Mouse (Mus musculus): ENCODE data around the gene Letmd1. TPM values are rescaled to one million over a fixed set of nuclear protein-coding genes. Genes with fewer than 3 reads are reported as not detected.

The Letmd1 gene
- total and polyA plus RNA-seq, 3 experiments: 28.4 to 60.8 (median 55.7) TPM

DNA sequence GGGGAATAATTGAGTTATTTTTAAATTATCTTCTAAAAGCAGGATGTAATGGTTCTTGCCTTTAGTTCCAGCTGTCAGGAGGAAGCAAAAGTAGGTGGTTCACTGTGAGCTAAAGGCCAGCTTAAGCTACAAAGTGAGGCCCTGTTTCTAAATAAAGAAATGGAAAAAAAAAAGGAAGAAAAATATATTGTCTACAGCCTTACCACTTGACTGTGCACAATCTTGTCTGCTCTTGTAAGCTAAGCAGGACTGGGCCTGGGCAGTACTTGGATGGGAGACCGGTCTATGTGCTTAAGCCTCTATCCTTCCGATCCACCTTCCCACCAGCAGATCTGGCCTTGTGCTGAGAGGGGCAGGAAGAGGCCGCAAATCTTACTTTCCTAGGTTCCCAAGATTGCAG lies 19.3 kb upstream of the Letmd1 start:
- Histone ChIP-seq H3K4me1 (ENCODE audit: insufficient read depth, low read depth, low read length) (peaks cover 38% of the 10 kb centered on the region), H3K9me3 (replicated peaks) (0 out of 2 replicates have a peak, but pooled peaks cover 2% of the 10 kb centered on the region), H3K4me3 (ENCODE audit: low read depth, low read length) (no peak overlapping the region), H3K36me3 (replicated peaks) (no peaks in the 10 kb centered on the region), H3K27me3 (ENCODE audit: insufficient read depth, low read length) (no peaks in the 10 kb centered on the region)
- ATAC-seq (ENCODE audit: extremely low read depth, insufficient number of reproducible peaks, low FRiP score, poor library complexity, severe bottlenecking) (no peak), DNase-seq (ENCODE audit: low spot score) (no peak)
- TF ChIP-seq GATA2 (IDR thresholded peaks at IDR 0.05; ENCODE audit: borderline replicate concordance, low read depth, low read length) (no peak), POLR2AphosphoS5 (IDR thresholded peaks at IDR 0.05; ENCODE audit: insufficient replicate concordance, low read depth, low read length) (no peak)

DNA sequence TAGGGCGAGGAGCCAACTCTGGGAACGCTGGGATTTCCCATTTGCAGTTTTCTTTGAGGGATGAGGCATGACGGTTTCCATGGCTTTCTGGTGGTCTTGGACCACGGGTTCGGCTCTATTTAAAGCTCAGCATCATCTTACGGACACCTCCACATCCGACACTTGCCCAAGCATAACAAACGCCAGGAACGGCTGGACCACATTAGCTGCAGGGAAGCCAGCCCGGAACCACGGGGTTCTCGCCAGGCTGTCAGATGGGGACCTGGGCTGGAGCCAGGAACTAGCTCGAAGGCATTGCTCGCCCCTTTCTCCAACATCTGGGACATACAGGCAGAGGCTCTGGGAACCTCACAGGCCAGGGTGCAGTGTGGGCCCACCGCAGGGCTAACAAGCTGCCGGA lies 17.6 kb upstream of the Letmd1 start:
- DNase-seq (ENCODE audit: low spot score) (no peak), ATAC-seq (ENCODE audit: extremely low read depth, insufficient number of reproducible peaks, low FRiP score, poor library complexity, severe bottlenecking) (no peak)
- H3K36me3 ChIP-seq (replicated peaks): no peaks in the 10 kb centered on the region
- 0 out of 2 replicates have a peak, but pooled peaks cover 2% of the 10 kb centered on the region for H3K9me3 ChIP-seq (replicated peaks)
- H3K27me3 ChIP-seq (ENCODE audit: insufficient read depth, low read length): no peaks in the 10 kb centered on the region
- no peak overlapping the region for H3K4me3 ChIP-seq (ENCODE audit: low read depth, low read length)
- peaks cover 31% of the 10 kb centered on the region for H3K4me1 ChIP-seq (ENCODE audit: insufficient read depth, low read depth, low read length)
- TF ChIP-seq GATA1 (IDR thresholded peaks at IDR 0.05; ENCODE audit: borderline replicate concordance, low read length) (no peak), CTCF (IDR thresholded peaks at IDR 0.05; ENCODE audit: low read depth, low read length) (no peak), TAL1 (conservative IDR thresholded peaks at IDR 0.05; ENCODE audit: low read depth, low read length) (no peak), GATA2 (IDR thresholded peaks at IDR 0.05; ENCODE audit: borderline replicate concordance, low read depth, low read length) (no peak), POLR2AphosphoS5 (IDR thresholded peaks at IDR 0.05; ENCODE audit: insufficient replicate concordance, low read depth, low read length) (no peak)

DNA sequence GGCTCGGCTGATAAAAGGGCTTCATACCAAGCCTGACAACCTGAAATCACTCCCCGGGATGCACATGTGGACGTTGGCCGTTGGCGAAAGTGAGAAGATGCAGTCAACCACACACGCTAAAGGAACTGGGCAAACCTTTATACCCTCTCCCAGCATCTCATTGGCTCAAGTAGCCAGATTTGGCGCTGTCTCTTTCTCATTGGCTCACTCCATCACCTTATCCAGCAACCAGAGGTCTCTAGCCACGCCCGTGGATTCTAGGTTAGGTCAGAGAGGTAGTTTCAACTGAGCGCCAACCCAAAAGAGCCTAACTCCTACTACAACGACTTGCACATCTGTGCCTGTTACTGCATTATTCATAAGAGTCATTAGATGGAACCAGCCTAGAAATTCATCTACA lies 16.3 kb upstream of the Letmd1 start:
- 0 out of 2 replicates have a peak, but pooled peaks cover 2% of the 10 kb centered on the region for H3K9me3 ChIP-seq (replicated peaks)

DNA sequence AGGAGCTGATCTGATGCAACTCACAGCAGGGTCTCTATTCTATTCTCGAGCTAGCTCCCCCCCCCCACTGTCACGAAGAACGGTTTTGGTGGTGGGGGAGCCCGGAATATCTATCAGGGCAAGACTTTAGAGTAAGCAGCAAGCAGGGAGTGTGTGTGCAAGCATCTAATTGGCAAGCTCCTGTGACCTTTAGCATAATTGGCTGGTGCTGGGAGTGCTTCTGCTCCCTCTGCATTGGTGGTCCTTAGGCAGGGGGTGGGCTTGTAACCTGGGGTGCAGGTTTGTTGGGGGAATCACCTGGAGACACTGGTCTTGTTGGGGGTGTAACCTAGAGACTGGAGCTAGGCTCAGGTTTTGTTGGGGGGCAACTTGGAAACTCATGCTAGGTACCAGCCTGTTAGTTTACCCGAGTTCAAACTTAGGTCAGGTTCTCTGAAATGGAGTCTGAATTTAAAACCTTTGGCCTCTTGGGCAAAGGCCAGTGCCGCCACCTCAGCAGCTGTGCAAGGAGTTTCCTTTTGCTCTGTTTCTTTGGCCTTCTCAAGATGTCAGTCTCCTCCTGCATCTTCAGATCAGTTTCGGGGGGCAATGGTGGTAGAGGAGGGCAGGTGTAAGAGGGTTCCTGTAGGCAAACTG lies 12.3 kb upstream of the Letmd1 start:
- H3K27me3 ChIP-seq (ENCODE audit: insufficient read depth, low read length): no peaks in the 10 kb centered on the region
- H3K36me3 ChIP-seq (replicated peaks): no peaks in the 10 kb centered on the region
- no peaks in the 10 kb centered on the region for H3K9me3 ChIP-seq (replicated peaks)
- DNase-seq (ENCODE audit: low spot score) (no peak), ATAC-seq (ENCODE audit: extremely low read depth, insufficient number of reproducible peaks, low FRiP score, poor library complexity, severe bottlenecking) (no peak)
- peaks cover 36% of the 10 kb centered on the region for H3K4me1 ChIP-seq (ENCODE audit: insufficient read depth, low read depth, low read length)
- no peak overlapping the region for H3K4me3 ChIP-seq (ENCODE audit: low read depth, low read length)
- TF ChIP-seq GATA1 (IDR thresholded peaks at IDR 0.05; ENCODE audit: borderline replicate concordance, low read length) (no peak), CTCF (IDR thresholded peaks at IDR 0.05; ENCODE audit: low read depth, low read length) (no peak), GATA2 (IDR thresholded peaks at IDR 0.05; ENCODE audit: borderline replicate concordance, low read depth, low read length) (no peak), TAL1 (conservative IDR thresholded peaks at IDR 0.05; ENCODE audit: low read depth, low read length) (no peak), POLR2AphosphoS5 (IDR thresholded peaks at IDR 0.05; ENCODE audit: insufficient replicate concordance, low read depth, low read length) (no peak)

More for the DNA sequence above, 16.3 kb upstream of the Letmd1 start:
- no peaks in the 10 kb centered on the region for H3K27me3 ChIP-seq (ENCODE audit: insufficient read depth, low read length)
- TF ChIP-seq CTCF (IDR thresholded peaks at IDR 0.05; ENCODE audit: low read depth, low read length) (no peak), TAL1 (conservative IDR thresholded peaks at IDR 0.05; ENCODE audit: low read depth, low read length) (no peak), GATA2 (IDR thresholded peaks at IDR 0.05; ENCODE audit: borderline replicate concordance, low read depth, low read length) (no peak), GATA1 (IDR thresholded peaks at IDR 0.05; ENCODE audit: borderline replicate concordance, low read length) (no peak), POLR2AphosphoS5 (IDR thresholded peaks at IDR 0.05; ENCODE audit: insufficient replicate concordance, low read depth, low read length) (no peak)
- no peak for ATAC-seq (ENCODE audit: extremely low read depth, insufficient number of reproducible peaks, low FRiP score, poor library complexity, severe bottlenecking)
- no peak for DNase-seq (ENCODE audit: low spot score)
- H3K4me3 ChIP-seq (ENCODE audit: low read depth, low read length): no peak overlapping the region
- no peaks in the 10 kb centered on the region for H3K36me3 ChIP-seq (replicated peaks)
- H3K4me1 ChIP-seq (ENCODE audit: insufficient read depth, low read depth, low read length): peaks cover 31% of the 10 kb centered on the region

DNA sequence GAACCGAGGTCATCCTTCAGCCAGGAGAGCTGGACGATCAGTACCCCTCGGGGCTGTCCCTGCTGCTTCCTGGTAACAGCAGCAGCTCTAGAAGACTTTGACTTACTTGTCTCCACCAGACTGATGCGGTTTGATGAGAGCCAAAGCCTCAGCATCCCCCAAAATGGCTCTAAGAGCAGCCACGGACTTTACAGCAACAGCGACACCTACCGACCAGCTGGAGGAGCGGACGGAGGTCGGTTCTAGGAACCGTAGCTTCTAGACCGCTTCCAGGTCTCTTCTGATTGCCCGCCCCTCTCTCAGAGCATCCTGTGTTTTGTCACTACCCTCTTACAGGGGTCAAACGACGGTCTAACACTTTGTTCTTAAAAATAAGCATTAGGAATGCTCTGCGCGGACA lies 11.5 kb upstream of the Letmd1 start:
- TF ChIP-seq POLR2AphosphoS5 (IDR thresholded peaks at IDR 0.05; ENCODE audit: insufficient replicate concordance, low read depth, low read length): no peak
- TF ChIP-seq CTCF (IDR thresholded peaks at IDR 0.05; ENCODE audit: low read depth, low read length): peak; percentile 91
- DNase-seq (ENCODE audit: low spot score): peak; percentile 30
- Histone ChIP-seq H3K9me3 (replicated peaks) (no peaks in the 10 kb centered on the region), H3K27me3 (ENCODE audit: insufficient read depth, low read length) (no peaks in the 10 kb centered on the region), H3K4me3 (ENCODE audit: low read depth, low read length) (no peak overlapping the region; the same call in 1 of the 2 replicates), H3K4me1 (ENCODE audit: insufficient read depth, low read depth, low read length) (peaks cover 43% of the 10 kb centered on the region), H3K36me3 (replicated peaks) (no peaks in the 10 kb centered on the region)
- ATAC-seq (ENCODE audit: extremely low read depth, insufficient number of reproducible peaks, low FRiP score, poor library complexity, severe bottlenecking): 0 out of 2 replicates have a peak, but pooled peaks have one; percentile 41

DNA sequence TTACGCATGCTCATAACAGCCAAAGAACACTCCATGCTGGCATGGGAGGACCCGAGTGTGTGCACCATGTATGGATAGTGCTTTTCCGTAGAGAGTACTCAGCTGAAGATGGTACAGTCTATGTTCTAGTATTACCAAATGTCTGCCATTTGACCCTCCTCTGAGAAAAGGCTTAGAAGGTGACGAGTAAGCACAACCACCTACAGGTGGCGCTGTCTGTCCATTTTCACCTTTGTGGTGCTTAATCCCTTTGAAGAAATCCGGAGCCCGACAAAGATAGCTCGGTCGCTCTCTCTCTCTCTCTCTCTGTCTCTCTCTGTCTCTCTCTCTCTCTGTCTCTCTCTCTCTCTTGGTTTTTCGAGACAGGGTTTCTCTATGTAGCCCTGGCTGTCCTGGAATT lies 10.8 kb upstream of the Letmd1 start:
- no peak overlapping the region for H3K4me3 ChIP-seq (ENCODE audit: low read depth, low read length)
- H3K36me3 ChIP-seq (replicated peaks): no peaks in the 10 kb centered on the region
- ATAC-seq (ENCODE audit: extremely low read depth, insufficient number of reproducible peaks, low FRiP score, poor library complexity, severe bottlenecking) (no peak), DNase-seq (ENCODE audit: low spot score) (no peak)
- H3K27me3 ChIP-seq (ENCODE audit: insufficient read depth, low read length): no peaks in the 10 kb centered on the region
- no peak for TF ChIP-seq POLR2AphosphoS5 (IDR thresholded peaks at IDR 0.05; ENCODE audit: insufficient replicate concordance, low read depth, low read length)
- TF ChIP-seq CTCF (IDR thresholded peaks at IDR 0.05; ENCODE audit: low read depth, low read length): peak; percentile 50
- no peaks in the 10 kb centered on the region for H3K9me3 ChIP-seq (replicated peaks)
- peaks cover 40% of the 10 kb centered on the region for H3K4me1 ChIP-seq (ENCODE audit: insufficient read depth, low read depth, low read length)

DNA sequence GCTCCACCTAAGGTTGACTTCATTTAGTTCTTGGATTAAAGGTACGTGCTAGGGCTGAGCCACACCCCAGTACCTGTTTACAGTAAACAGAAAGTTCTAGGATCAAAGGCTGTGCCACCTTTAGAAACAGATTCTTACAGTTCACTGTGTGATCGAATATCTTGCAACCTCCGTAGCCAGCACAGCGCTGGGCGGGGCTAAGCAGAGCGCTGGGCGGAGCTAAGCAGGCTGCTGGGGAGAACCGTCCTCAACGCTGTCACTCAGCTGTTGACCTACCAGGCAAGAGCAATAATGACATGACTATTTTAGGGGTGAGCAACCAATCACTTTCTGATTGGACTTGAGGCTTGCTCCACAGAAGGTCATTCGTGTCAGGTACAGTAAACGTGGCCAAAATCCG lies 7.9 kb upstream of the Letmd1 start:
- no peaks in the 10 kb centered on the region for H3K9me3 ChIP-seq (replicated peaks)
- ATAC-seq (ENCODE audit: extremely low read depth, insufficient number of reproducible peaks, low FRiP score, poor library complexity, severe bottlenecking): peak; percentile 84
- H3K4me1 ChIP-seq (ENCODE audit: insufficient read depth, low read depth, low read length): peaks cover 41% of the 10 kb centered on the region
- peak overlapping the region; percentile 5; the same call in 1 of the 2 replicates for H3K4me3 ChIP-seq (ENCODE audit: low read depth, low read length)
- no peak for DNase-seq (ENCODE audit: low spot score)
- TF ChIP-seq GATA2 (IDR thresholded peaks at IDR 0.05; ENCODE audit: borderline replicate concordance, low read depth, low read length): no peak
- no peak for TF ChIP-seq POLR2AphosphoS5 (IDR thresholded peaks at IDR 0.05; ENCODE audit: insufficient replicate concordance, low read depth, low read length)
- TF ChIP-seq GATA1 (IDR thresholded peaks at IDR 0.05; ENCODE audit: borderline replicate concordance, low read length): no peak
- TF ChIP-seq CTCF (IDR thresholded peaks at IDR 0.05; ENCODE audit: low read depth, low read length): no peak
- no peak for TF ChIP-seq TAL1 (conservative IDR thresholded peaks at IDR 0.05; ENCODE audit: low read depth, low read length)
- no peaks in the 10 kb centered on the region for H3K27me3 ChIP-seq (ENCODE audit: insufficient read depth, low read length)
- H3K36me3 ChIP-seq (replicated peaks): peaks cover 10% of the 10 kb centered on the region

All from G1E (cell line).